Mouse (Mus musculus) neural tube, embryonic 14.5 days (tissue): ENCODE data around the gene Slit3. TPM values are rescaled to one million over a fixed set of nuclear protein-coding genes. Genes with fewer than 3 reads are reported as not detected.
A peak's percentile ranks its signal among the peaks of the same experiment; 100 is the strongest.

Experiments
- ATAC-seq: fragments of 200-750 bp; cut with Nextera tagmentation; 2 replicates; pipeline ENCODE4 v1.8.0; 2017; ENCODE audit warnings: low read depth, mild to moderate bottlenecking, moderate TSS enrichment, moderate library complexity
- H3K27ac ChIP-seq: fragments of 300-500 bp; sonication (generic); 2 replicates; pipeline ENCODE4 v1.5.1; 2014; ENCODE audit warnings: low read depth, mild to moderate bottlenecking, control low read depth, low read length, moderate library complexity, mixed read lengths
- H3K27me3 ChIP-seq: fragments of 300-500 bp; sonication (generic); 2 replicates; pipeline ENCODE4 v1.6.1; 2014; ENCODE audit warnings: low read length; ENCODE audit not compliant: control insufficient read depth, insufficient read depth
- H3K36me3 ChIP-seq: fragments of 300-500 bp; sonication (generic); 2 replicates; pipeline ENCODE4 v1.6.1; 2014; ENCODE audit warnings: low read length, mixed read lengths; ENCODE audit not compliant: control insufficient read depth, insufficient read depth
- H3K4me1 ChIP-seq: fragments of 300-500 bp; sonication (generic); 2 replicates; pipeline ENCODE4 v1.6.1; 2014; ENCODE audit warnings: low read length; ENCODE audit not compliant: control insufficient read depth, insufficient read depth
- H3K4me2 ChIP-seq: fragments of 300-500 bp; sonication (generic); 2 replicates; pipeline ENCODE4 v1.6.1; 2014; ENCODE audit warnings: mild to moderate bottlenecking, low read depth, low read length, control low read depth
- H3K4me3 ChIP-seq: fragments of 300-500 bp; sonication (generic); 2 replicates; pipeline ENCODE4 v1.5.1; 2014; ENCODE audit warnings: low read depth, low read length, control low read depth, mixed read lengths
- H3K9ac ChIP-seq: fragments of 300-500 bp; sonication (generic); replicated peaks from 2 replicates; pipeline ENCODE4 v1.6.1; 2014; ENCODE audit warnings: low read depth, mild to moderate bottlenecking, control low read depth, low read length, mixed read lengths
- H3K9me3 ChIP-seq: fragments of 300-500 bp; sonication (generic); 2 replicates; pipeline ENCODE4 v1.6.1; 2016; ENCODE audit warnings: low read length; ENCODE audit not compliant: control insufficient read depth
- WGBS: fragments of 180-500 bp; shearing (Covaris S2); extraction: QIAGEN DNeasy Blood & Tissue Kit; methylation state at CpG from one replicate; pipeline ENCODE4 v1.1.7; 2014; 5-methylcytosine and 5-hydroxymethylcytosine counted together
- polyA plus RNA-seq: library from polyadenylated mRNA; unstranded; fragments of >200 nt; fragmentation: Nextera tagmentation; extraction: Ambion mirVana; gene quantifications from 2 replicates; pipeline ENCODE4 v1.2.1, GENCODE M21; 2014

The Slit3 gene
- polyA plus RNA-seq, 1 experiment from 2014 or later = 14.6 TPM

GRCm38 (mm10) chr11:35472842-35473616, 352.0 kb downstream of the Slit3 start:
- no peaks in the 10 kb centered on the region for H3K9me3 ChIP-seq
- no peaks in the 10 kb centered on the region for H3K36me3 ChIP-seq
- WGBS = 51% methylated on average over 11 of the region's 11 CpGs
- H3K4me3 ChIP-seq = no peak overlapping the region
- H3K27ac ChIP-seq = no peak overlapping the region
- H3K9ac ChIP-seq = no peak overlapping the region
- ATAC-seq = 0 out of 2 replicates have a peak, but pooled peaks have one; percentile 59
- no peak overlapping the region for H3K4me2 ChIP-seq
- no peaks in the 10 kb centered on the region for H3K4me1 ChIP-seq
- no peaks in the 10 kb centered on the region for H3K27me3 ChIP-seq

DNA sequence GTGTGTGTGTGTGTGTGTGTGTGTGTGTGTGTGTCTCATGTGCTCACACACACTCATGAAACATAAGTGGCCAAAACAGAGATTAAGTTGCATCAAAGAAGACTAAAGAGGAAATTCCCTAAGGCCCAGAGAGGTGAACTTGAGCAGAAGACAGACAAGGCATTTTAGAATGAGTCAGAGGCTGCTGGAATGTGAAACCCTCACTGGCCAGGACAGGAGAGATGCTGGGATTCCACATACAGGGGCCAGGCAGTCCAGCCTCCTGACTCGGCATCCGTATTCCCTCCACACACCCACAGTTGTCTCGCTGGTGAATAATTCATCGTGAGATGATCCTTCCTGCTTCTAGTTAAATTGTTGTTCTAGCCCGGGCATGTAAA, 352.6 kb downstream of the Slit3 start:
- no peak overlapping the region for H3K9ac ChIP-seq
- H3K4me1 ChIP-seq = no peaks in the 10 kb centered on the region
- no peak overlapping the region for H3K27ac ChIP-seq
- no peak overlapping the region for H3K4me2 ChIP-seq
- 75% methylated on average over 5 of the region's 5 CpGs for WGBS
- no peaks in the 10 kb centered on the region for H3K9me3 ChIP-seq
- no peak for ATAC-seq
- no peaks in the 10 kb centered on the region for H3K27me3 ChIP-seq
- no peak overlapping the region for H3K4me3 ChIP-seq
- H3K36me3 ChIP-seq = no peaks in the 10 kb centered on the region

DNA sequence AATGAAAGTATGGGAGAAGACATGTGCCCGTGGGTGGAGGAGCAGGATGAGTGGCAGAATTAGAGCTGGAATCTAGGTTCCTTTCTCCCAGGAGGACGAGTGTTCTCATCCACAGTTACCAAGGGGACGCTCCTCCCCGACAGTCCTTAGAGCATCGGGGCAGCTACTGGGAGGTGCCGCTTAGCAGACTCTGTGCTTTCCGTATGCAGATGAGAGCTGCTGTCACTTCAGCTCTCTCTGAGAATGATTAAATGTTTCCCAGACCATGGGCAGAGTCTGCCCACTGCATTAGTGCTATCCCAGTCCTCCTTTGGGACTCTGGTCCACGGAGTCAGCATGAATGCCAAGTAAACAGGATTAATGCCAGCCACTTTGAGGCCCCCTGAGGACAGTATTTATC, 359.1 kb downstream of the Slit3 start:
- H3K4me2 ChIP-seq = no peak overlapping the region
- H3K9me3 ChIP-seq = no peaks in the 10 kb centered on the region
- ATAC-seq = no peak
- no peak overlapping the region for H3K27ac ChIP-seq
- WGBS = 25% methylated on average over 8 of the region's 8 CpGs
- no peaks in the 10 kb centered on the region for H3K36me3 ChIP-seq
- H3K4me3 ChIP-seq = no peak overlapping the region
- H3K27me3 ChIP-seq = no peaks in the 10 kb centered on the region
- no peak overlapping the region for H3K9ac ChIP-seq
- H3K4me1 ChIP-seq = no peaks in the 10 kb centered on the region

- H3K9ac ChIP-seq = no peak overlapping the region
- WGBS = 90% methylated on average over 9 of the region's 9 CpGs
- no peak overlapping the region for H3K27ac ChIP-seq
- H3K27me3 ChIP-seq = no peaks in the 10 kb centered on the region
- H3K4me1 ChIP-seq = no peaks in the 10 kb centered on the region
- no peaks in the 10 kb centered on the region for H3K9me3 ChIP-seq
- no peak overlapping the region for H3K4me3 ChIP-seq
- ATAC-seq = no peak
- no peak overlapping the region for H3K4me2 ChIP-seq
- H3K36me3 ChIP-seq = no peaks in the 10 kb centered on the region
These were observed 360.8 kb downstream of the Slit3 start for GRCm38 (mm10) chr11:35481611-35482363.

DNA sequence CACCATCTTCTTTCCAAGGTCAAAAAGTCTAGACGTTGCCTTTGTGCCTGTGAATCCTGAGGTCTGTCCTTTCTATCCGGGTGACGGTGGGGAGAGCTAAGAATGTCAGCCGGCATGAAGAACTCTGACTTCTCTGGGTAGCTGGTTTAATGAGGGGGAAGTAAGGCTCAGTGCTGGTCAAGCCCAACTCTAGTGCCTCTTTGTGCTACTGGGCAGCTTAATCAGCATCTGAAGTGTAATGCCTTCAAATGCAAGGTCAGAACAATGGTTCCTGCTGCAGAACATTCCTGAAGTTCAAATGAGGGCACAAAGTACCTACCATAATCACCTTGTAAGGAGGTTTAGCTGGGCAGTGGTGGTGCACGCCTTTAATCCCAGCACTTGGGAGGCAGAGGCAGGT, 366.9 kb downstream of the Slit3 start:
- no peaks in the 10 kb centered on the region for H3K9me3 ChIP-seq
- no peak overlapping the region for H3K4me3 ChIP-seq
- no peak overlapping the region for H3K27ac ChIP-seq
- WGBS = 69% methylated on average over 5 of the region's 5 CpGs
- no peak overlapping the region for H3K9ac ChIP-seq
- H3K36me3 ChIP-seq = no peaks in the 10 kb centered on the region
- H3K27me3 ChIP-seq = no peaks in the 10 kb centered on the region
- peaks cover 3% of the 10 kb centered on the region; the same call in 1 of the 2 replicates for H3K4me1 ChIP-seq
- H3K4me2 ChIP-seq = no peak overlapping the region
- no peak for ATAC-seq

- peaks cover 3% of the 10 kb centered on the region; the same call in 1 of the 2 replicates for H3K4me1 ChIP-seq
- WGBS = 44% methylated on average over 5 of the region's 5 CpGs
- H3K27ac ChIP-seq = no peak overlapping the region
- H3K4me2 ChIP-seq = no peak overlapping the region
- H3K27me3 ChIP-seq = 0 out of 2 replicates have a peak, but pooled peaks cover 4% of the 10 kb centered on the region
- no peaks in the 10 kb centered on the region for H3K9me3 ChIP-seq
- no peak overlapping the region for H3K4me3 ChIP-seq
- ATAC-seq = peak; percentile 61; the same call in 1 of the 2 replicates
- no peaks in the 10 kb centered on the region for H3K36me3 ChIP-seq
- H3K9ac ChIP-seq = no peak overlapping the region
These were observed 370.7 kb downstream of the Slit3 start for GRCm38 (mm10) chr11:35491701-35492100.

DNA sequence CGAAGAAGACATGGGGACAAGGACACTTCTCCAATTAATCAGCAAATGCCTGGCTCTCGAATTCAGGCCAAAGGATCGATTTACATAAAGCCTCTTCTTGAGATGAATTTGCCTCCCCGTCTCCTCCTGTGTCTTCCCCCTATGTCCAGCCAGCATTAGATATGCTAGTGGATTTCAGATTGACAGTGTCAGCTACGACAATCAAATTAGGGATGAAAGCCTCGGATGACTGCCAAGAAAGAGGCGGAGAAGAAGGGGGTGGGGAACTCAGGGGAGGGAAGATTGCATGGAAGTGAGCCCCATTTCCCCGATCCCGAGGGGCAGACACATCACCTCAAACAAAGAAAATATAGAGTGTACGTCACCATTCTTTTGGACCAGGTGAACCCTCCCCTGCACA, 375.9 kb downstream of the Slit3 start:
- ATAC-seq = no peak
- H3K9me3 ChIP-seq = no peaks in the 10 kb centered on the region
- H3K4me2 ChIP-seq = no peak overlapping the region
- 80% methylated on average over 10 of the region's 10 CpGs for WGBS
- no peak overlapping the region for H3K9ac ChIP-seq
- H3K4me1 ChIP-seq = no peaks in the 10 kb centered on the region
- no peak overlapping the region for H3K4me3 ChIP-seq
- no peaks in the 10 kb centered on the region for H3K36me3 ChIP-seq
- H3K27ac ChIP-seq = no peak overlapping the region
- 0 out of 2 replicates have a peak, but pooled peaks cover 4% of the 10 kb centered on the region for H3K27me3 ChIP-seq

GRCm38 (mm10) chr11:35497961-35498360, 376.9 kb downstream of the Slit3 start:
- no peak overlapping the region for H3K27ac ChIP-seq
- no peak overlapping the region for H3K9ac ChIP-seq

GRCm38 (mm10) chr11:35502128-35502527, 381.1 kb downstream of the Slit3 start:
- Histone ChIP-seq H3K27me3 (no peaks in the 10 kb centered on the region), H3K27ac (no peak overlapping the region), H3K36me3 (no peaks in the 10 kb centered on the region), H3K9me3 (no peaks in the 10 kb centered on the region), H3K9ac (no peak overlapping the region), H3K4me2 (no peak overlapping the region), H3K4me1 (no peaks in the 10 kb centered on the region), H3K4me3 (no peak overlapping the region)
- no peak for ATAC-seq
- 5% methylated on average over 3 of the region's 3 CpGs for WGBS

More at GRCm38 (mm10) chr11:35497961-35498360, 376.9 kb downstream of the Slit3 start:
- 84% methylated on average over 8 of the region's 8 CpGs for WGBS
- H3K36me3 ChIP-seq = no peaks in the 10 kb centered on the region
- ATAC-seq = no peak
- no peaks in the 10 kb centered on the region for H3K4me1 ChIP-seq
- no peaks in the 10 kb centered on the region for H3K9me3 ChIP-seq
- no peak overlapping the region for H3K4me3 ChIP-seq
- H3K4me2 ChIP-seq = no peak overlapping the region
- 0 out of 2 replicates have a peak, but pooled peaks cover 4% of the 10 kb centered on the region for H3K27me3 ChIP-seq
